Mouse (Mus musculus) midbrain, postnatal 0 days (tissue): ENCODE measurements at regions not wholly inside any gene's neighbourhood (a gene's known extent, or its start where the extent isn't known, plus 50 kb on each side); places are given as distances from the start of the nearest gene placed in this dataset.

Experiments used
- ATAC-seq: fragments of 200-750 bp; cut with Nextera tagmentation; 2 replicates; pipeline ENCODE4 v1.8.0; 2017; ENCODE audit warnings: moderate number of reproducible peaks, mild to moderate bottlenecking, moderate TSS enrichment, moderate library complexity; ENCODE audit not compliant: low FRiP score
- DNase-seq: peaks from one replicate; pipeline ENCODE4 v3.0.0-alpha.2; 2015; ENCODE audit warnings: low spot score
- H3K27ac ChIP-seq: fragments of 300-500 bp; sonication (generic); 2 replicates; pipeline ENCODE4 v1.5.1; 2014; ENCODE audit warnings: low read depth, mild to moderate bottlenecking, low read length, mixed read lengths
- H3K27me3 ChIP-seq: fragments of 300-500 bp; sonication (generic); 2 replicates; pipeline ENCODE4 v1.6.1; 2014; ENCODE audit warnings: low read length, control low read depth, mixed read lengths; ENCODE audit not compliant: insufficient read depth
- H3K36me3 ChIP-seq: fragments of 300-500 bp; sonication (generic); 2 replicates; pipeline ENCODE4 v1.6.1; 2014; ENCODE audit warnings: low read length, control low read depth, mixed read lengths; ENCODE audit not compliant: insufficient read depth
- H3K4me1 ChIP-seq: fragments of 300-500 bp; sonication (generic); 2 replicates; pipeline ENCODE4 v1.6.1; 2014; ENCODE audit warnings: mild to moderate bottlenecking, control low read depth, antibody characterized with exemption, low read length, mixed read lengths; ENCODE audit not compliant: insufficient read depth
- H3K4me2 ChIP-seq: fragments of 300-500 bp; sonication (generic); 2 replicates; pipeline ENCODE4 v1.6.1; 2014; ENCODE audit warnings: low read depth, mild to moderate bottlenecking, low read length, mixed read lengths; ENCODE audit not compliant: poor library complexity, severe bottlenecking
- H3K4me3 ChIP-seq: fragments of 300-500 bp; sonication (generic); 2 replicates; pipeline ENCODE4 v1.5.1; 2014; ENCODE audit warnings: low read depth, mild to moderate bottlenecking, low read length, moderate library complexity
- H3K9ac ChIP-seq: fragments of 300-500 bp; sonication (generic); replicated peaks from 2 replicates; pipeline ENCODE4 v1.6.1; 2014; ENCODE audit warnings: mild to moderate bottlenecking, low read length, moderate library complexity, mixed read lengths; ENCODE audit not compliant: poor library complexity, severe bottlenecking
- H3K9me3 ChIP-seq: fragments of 300-500 bp; sonication (generic); 2 replicates; pipeline ENCODE4 v1.6.1; 2016; ENCODE audit warnings: low read length, control low read depth
- CTCF ChIP-seq: IDR thresholded peaks from 2 replicates; pipeline ENCODE4 v1.5.1; 2016; ENCODE audit warnings: antibody characterized with exemption, mild to moderate bottlenecking
- WGBS: fragments of 180-500 bp; shearing (Covaris S2); extraction: QIAGEN DNeasy Blood & Tissue Kit; methylation state at CpG from one replicate; pipeline ENCODE4 v1.1.7; 2014; 5-methylcytosine and 5-hydroxymethylcytosine counted together

DNA sequence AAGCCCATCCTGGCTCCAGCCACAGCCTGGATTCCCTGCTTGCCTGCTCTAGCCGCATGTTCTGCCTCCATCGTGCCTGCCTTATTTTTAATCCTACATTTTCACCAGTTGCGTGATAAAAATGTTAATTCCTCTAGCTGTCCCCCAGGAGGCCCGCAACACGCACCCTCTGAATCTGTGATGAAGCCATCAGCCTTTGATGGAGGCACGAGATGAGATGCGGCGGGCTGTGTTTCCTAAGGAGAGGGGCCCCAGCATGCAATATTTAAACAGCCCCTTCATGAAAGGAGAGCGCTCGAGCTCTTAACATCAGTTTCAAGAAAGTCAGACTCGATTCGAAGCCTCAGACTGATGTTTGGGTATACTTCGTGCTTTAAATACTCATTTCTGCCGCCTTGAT is 76.3 kb downstream of the Nptx2 start:
- Histone ChIP-seq H3K36me3 (no peaks in the 10 kb centered on the region), H3K9me3 (no peaks in the 10 kb centered on the region), H3K4me3 (no peak overlapping the region), H3K9ac (no peak overlapping the region), H3K4me1 (no peaks in the 10 kb centered on the region; the same call in 1 of the 2 replicates), H3K4me2 (no peak overlapping the region), H3K27ac (no peak overlapping the region), H3K27me3 (no peaks in the 10 kb centered on the region)
- no peak for DNase-seq
- no peak for TF ChIP-seq CTCF
- 28% methylated on average over 14 of the region's 14 CpGs for WGBS
- ATAC-seq, result 0 out of 2 replicates have a peak, but pooled peaks have one; percentile 49

DNA sequence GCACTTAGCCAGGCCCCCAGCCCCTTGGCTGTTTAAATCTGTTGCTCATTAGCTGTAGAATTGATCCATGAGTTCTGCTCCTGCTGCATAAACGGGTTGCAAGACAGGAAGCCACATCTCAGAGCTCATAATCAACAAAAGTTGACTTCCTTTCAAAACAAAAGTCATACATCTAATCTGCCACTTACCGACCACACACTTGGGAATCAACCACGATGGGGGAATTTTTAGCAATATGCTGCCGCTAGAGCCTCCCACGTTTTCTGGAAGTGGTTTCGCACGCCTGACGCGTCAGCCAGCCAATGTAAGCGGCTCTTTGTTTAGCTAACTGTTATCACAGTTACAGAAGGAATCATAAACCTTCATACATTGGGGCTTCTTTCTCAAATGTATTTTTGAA is 77.7 kb downstream of the Nptx2 start:
- Histone ChIP-seq H3K9me3 (no peaks in the 10 kb centered on the region), H3K4me1 (no peaks in the 10 kb centered on the region; the same call in 1 of the 2 replicates), H3K36me3 (no peaks in the 10 kb centered on the region), H3K9ac (no peak overlapping the region), H3K4me3 (no peak overlapping the region), H3K27me3 (no peaks in the 10 kb centered on the region), H3K4me2 (no peak overlapping the region), H3K27ac (no peak overlapping the region)
- ATAC-seq (no peak), DNase-seq (no peak)
- 65% methylated on average over 10 of the region's 10 CpGs for WGBS
- no peak for TF ChIP-seq CTCF

GRCm38 (mm10) chr5:144632295-144632694 is 86.6 kb downstream of the Nptx2 start:
- Histone ChIP-seq H3K9me3 (no peaks in the 10 kb centered on the region), H3K27me3 (no peaks in the 10 kb centered on the region), H3K4me2 (no peak overlapping the region), H3K4me1 (no peaks in the 10 kb centered on the region), H3K27ac (no peak overlapping the region), H3K36me3 (no peaks in the 10 kb centered on the region), H3K4me3 (no peak overlapping the region), H3K9ac (no peak overlapping the region)
- DNase-seq (no peak), ATAC-seq (no peak)
- 88% methylated on average over 6 of the region's 6 CpGs for WGBS
- no peak for TF ChIP-seq CTCF

DNA sequence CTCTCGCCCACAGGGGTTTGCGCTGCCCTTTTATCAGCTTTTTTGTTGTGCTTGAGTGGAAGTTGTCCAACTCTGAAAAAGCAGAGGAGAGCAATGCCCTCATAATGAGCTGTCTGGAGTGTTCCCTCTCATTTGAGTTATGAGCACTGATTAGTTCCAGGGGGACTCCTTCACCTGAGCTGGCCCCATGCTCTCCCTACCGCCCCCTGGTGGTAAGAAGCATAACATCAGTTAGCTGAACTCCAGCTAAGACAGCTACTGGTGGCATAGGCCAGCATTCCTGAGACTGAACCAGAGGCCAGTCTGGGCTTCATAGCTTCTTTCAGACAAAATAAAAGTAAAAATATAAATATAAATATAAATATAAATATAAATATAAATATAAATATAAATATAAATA is 92.9 kb downstream of the Nptx2 start:
- H3K4me2 ChIP-seq, result no peak overlapping the region
- no peak overlapping the region for H3K27ac ChIP-seq
- peak; percentile 34 for DNase-seq
- no peak overlapping the region for H3K4me3 ChIP-seq
- H3K36me3 ChIP-seq, result no peaks in the 10 kb centered on the region
- no peak for ATAC-seq
- no peaks in the 10 kb centered on the region for H3K4me1 ChIP-seq
- H3K9me3 ChIP-seq, result no peaks in the 10 kb centered on the region
- no peak overlapping the region for H3K9ac ChIP-seq
- peak; percentile 70 for TF ChIP-seq CTCF
- WGBS, result 63% methylated on average over 3 of the region's 3 CpGs
- H3K27me3 ChIP-seq, result no peaks in the 10 kb centered on the region

GRCm38 (mm10) chr5:144639639-144640038 is 93.9 kb downstream of the Nptx2 start:
- Histone ChIP-seq H3K27ac (no peak overlapping the region), H3K36me3 (no peaks in the 10 kb centered on the region), H3K4me2 (no peak overlapping the region), H3K9me3 (no peaks in the 10 kb centered on the region), H3K27me3 (no peaks in the 10 kb centered on the region), H3K4me3 (no peak overlapping the region), H3K9ac (no peak overlapping the region), H3K4me1 (no peaks in the 10 kb centered on the region)
- DNase-seq, result no peak
- TF ChIP-seq CTCF, result no peak
- no peak for ATAC-seq
- WGBS, result 93% methylated on average over 5 of the region's 5 CpGs

DNA sequence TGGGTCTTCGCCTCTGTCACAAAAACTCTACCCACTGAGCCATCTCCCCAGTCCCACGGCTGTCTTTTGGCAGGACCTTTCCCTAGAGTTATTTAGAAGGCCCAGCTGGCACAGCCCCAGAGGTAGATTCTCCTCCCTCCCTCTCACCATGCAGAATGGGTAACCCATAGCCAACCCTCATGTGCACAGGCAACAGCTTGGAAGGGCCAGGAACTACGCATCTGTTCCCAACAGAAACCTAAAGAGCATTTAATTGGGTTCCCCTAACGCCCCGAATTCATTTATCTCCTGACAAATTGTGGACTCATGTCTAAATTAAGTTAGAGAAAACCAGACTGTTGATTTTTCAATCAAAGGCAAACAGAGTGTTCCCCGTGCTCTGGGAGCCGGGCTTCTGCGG is 97.1 kb downstream of the Nptx2 start:
- no peak overlapping the region for H3K9ac ChIP-seq
- H3K9me3 ChIP-seq, result no peaks in the 10 kb centered on the region
- H3K27me3 ChIP-seq, result no peaks in the 10 kb centered on the region
- no peak overlapping the region for H3K27ac ChIP-seq
- no peak overlapping the region for H3K4me2 ChIP-seq
- no peak overlapping the region for H3K4me3 ChIP-seq
- WGBS, result 58% methylated on average over 8 of the region's 8 CpGs
- ATAC-seq (no peak), DNase-seq (no peak)
- H3K4me1 ChIP-seq, result peaks cover 2% of the 10 kb centered on the region; the same call in 1 of the 2 replicates
- no peak for TF ChIP-seq CTCF
- no peaks in the 10 kb centered on the region for H3K36me3 ChIP-seq

- H3K9me3 ChIP-seq, result no peaks in the 10 kb centered on the region
- no peak overlapping the region for H3K4me2 ChIP-seq
- H3K36me3 ChIP-seq, result no peaks in the 10 kb centered on the region
- ATAC-seq (no peak), DNase-seq (no peak)
- no peaks in the 10 kb centered on the region for H3K27me3 ChIP-seq
- H3K4me1 ChIP-seq, result peaks cover 2% of the 10 kb centered on the region; the same call in 1 of the 2 replicates
- no peak overlapping the region for H3K4me3 ChIP-seq
- H3K27ac ChIP-seq, result no peak overlapping the region
- no peak for TF ChIP-seq CTCF
- no peak overlapping the region for H3K9ac ChIP-seq
- 60% methylated on average over 2 of the region's 2 CpGs for WGBS
Observed at GRCm38 (mm10) chr5:144643438-144643837, 97.7 kb downstream of the Nptx2 start.
